Mouse (Mus musculus) embryo, embryonic 9.5 days (tissue): ENCODE measurements at regions not wholly inside any gene's neighbourhood (a gene's known extent, or its start where the extent isn't known, plus 50 kb on each side); places are given as distances from the start of the nearest gene placed in this dataset.
A peak's percentile ranks its signal among the peaks of the same experiment; 100 is the strongest.

Experiments used
- DNase-seq: peaks from one replicate; pipeline ENCODE4 v3.0.0-alpha.2; 2017; ENCODE audit errors: extremely low spot score

DNA sequence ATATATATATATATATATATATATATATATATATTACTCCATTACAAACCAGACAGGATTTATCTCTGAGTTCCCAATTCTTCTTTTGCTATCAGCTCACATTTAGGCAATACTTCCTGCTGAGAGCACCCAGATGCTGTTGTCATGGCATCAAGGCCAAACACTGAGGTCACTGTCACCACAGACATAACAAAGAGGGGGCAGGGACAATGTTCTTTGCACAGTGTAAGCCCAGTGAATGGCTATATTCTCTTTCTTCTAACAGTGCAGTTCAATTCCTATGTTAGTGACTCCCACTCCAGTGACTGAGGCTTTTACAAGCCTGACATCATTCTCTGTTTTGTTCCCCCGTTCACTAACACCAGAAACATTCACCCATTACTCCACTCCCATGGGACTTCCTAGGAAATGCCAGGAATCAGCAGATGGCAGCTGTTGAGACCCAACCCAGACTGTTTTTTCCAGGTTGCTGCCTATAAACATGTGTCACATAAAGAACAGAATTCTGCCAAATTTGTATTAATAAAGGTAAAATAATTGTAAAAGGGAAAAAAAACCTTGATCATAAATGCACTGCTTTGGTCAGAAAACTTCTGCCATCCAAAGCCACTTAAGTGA, 289.5 kb downstream of the Slc22a22 start:
- no peak for DNase-seq

DNA sequence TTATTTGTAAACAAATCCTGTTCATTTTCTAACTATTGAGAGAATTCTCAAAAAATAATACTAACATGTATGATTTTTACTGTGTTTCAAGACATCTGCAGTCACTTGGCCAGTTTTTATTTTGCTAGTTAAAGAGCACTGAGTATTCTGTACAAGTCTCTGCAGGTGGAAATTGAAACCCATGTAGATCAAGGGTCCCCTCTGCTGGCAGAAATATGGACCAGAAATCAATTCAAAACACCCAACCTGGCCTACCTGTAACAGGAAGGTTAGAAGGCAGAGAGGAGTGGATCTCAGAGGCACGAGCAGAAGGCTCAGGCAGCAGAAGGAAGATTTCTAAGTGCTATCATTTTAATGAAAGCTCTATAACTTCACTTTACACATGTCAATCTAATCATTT, 298.3 kb downstream of the Slc22a22 start:
- DNase-seq, result no peak

DNA sequence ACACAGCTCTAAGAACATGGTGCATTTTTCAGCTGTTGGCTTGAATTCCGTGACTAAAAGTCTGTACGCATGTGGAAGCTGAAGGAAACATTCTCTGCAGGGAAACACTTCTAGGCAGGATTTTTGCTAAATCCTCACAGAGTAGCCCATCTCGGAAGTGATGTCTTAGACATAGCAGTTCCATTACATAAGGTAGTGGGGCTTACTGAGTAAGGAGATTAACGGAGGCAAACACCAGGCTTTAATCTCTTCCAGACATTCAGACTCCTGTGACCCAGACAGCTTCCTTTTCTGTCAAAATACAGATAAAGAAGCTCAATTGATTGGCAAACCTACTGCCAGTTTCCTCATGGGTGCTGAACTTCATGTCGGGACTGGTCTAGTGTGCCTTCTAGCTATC, 304.7 kb downstream of the Slc22a22 start:
- DNase-seq, result peak; percentile 19

DNA sequence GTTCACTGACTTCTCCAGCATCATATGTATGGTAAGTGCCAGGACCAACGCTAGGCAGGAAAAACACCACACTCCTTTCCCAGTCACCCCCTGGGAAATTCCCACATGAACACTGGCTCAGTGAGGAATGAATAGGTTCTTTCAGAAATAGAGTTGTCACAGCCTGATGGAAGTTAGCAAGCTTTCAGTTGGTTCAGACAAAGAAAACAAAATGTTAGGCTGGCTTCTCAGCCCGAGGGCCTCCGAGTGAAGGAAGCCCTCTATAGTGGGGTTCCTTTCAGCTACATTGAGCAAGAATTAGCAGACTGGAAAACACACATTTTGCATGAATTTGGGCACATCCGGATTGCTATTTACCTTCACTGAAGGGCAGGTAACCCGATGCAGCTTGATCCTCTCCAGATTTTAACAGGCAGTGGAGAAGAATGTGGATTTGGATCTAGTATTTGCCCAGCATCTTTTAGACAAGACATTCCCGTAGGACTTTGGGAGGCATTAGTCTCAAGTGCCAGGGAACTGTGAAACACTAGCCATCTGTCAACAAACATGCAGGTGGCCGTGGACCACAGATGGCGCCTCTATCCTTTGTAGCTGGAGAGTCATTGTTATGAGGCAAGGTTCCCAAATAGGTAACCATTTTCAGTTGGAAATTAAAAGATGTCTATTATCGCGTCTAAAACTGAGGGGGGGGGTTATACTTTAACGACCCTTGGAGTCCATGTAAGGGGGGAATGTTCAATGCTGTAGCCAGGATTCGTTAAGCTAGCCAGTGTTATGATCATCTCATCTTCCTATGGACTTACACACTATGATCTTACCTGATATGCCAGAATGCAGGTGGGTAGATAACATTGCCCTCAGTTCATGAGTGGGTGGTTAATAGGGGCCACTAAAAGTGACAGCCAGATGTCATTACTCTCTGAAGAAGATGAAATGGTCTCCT, 314.8 kb downstream of the Slc22a22 start:
- peak; percentile 36 for DNase-seq

DNA sequence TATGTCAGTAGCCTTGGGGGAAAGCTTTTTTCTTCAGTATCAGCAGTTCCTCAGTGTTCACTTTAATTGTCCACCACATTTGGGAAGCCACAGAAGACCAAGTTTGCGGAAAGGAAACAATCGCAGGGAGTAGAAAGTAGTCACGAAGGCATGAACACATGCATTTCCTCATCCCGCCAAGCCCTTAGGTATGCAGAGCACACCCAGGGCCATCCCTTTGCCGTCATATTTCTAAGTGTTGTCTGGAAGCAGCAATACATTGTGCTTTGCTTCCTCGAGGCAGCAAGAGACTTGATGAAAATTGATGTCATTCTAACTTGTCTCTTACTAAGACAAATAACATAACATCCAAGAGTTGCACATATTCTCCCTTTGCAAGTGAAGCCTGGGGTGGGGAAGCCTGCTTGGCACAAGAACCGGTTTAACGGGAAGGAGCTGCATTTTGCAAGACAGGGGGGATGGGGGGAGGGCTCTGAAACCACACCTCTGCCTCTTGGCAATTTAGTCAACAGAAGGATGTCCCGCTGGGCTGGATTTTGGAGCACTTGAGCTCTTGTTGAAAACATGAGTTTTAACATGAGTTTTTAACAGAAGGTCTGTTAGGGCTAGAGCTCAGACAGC, 337.2 kb downstream of the Slc22a22 start:
- DNase-seq, result peak; percentile 45

- no peak for DNase-seq
Measured at GRCm38 (mm10) chr15:57104711-57105110, 372.7 kb downstream of the Slc22a22 start.

DNA sequence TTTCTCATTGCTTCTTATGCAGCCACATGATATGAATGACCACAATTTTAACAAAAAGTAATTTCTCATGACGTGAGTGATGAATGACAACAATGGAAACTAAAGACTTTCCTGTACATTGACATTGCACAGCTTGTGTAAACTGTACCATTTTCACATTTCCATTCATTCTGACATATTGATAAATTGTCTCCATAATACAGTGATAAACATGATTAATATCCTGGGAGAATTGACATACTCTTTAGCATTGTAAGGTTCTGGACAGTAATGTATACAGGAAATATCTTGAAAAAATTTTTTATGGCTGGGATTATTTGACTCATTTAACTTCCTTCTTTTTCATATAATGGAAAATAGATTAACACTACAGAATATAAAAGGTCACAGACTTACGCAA, 380.1 kb downstream of the Slc22a22 start:
- no peak for DNase-seq

DNA sequence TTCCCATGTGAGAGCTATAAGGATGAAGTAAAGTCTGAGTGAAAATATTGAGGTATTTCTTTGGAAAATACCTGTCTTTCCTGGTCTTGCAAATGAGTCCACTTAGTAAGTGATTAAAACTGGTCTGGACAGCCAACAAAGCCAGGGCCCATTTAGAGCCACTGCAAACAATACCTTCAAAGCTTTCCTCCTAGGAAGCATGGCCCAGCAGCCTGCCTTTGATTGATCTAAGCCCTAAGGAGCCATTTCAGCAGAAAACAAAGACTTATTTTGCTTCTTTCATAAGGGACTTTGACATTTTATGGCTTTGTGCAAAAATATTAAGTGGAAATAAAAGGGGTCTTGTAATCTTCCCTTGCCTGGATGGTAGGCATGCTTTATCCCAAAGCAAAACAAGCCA, 397.6 kb downstream of the Slc22a22 start:
- DNase-seq, result no peak

GRCm38 (mm10) chr15:57073776-57074175, 403.6 kb downstream of the Slc22a22 start:
- no peak for DNase-seq

GRCm38 (mm10) chr15:57061502-57061901, 415.9 kb downstream of the Slc22a22 start:
- DNase-seq, result no peak

- no peak for DNase-seq
Measured at GRCm38 (mm10) chr15:57059550-57060195, 417.8 kb downstream of the Slc22a22 start.

GRCm38 (mm10) chr15:57052287-57052686, 425.1 kb downstream of the Slc22a22 start:
- DNase-seq, result no peak

- no peak for DNase-seq
Measured at GRCm38 (mm10) chr15:57036806-57037566, 440.4 kb downstream of the Slc22a22 start.

DNA sequence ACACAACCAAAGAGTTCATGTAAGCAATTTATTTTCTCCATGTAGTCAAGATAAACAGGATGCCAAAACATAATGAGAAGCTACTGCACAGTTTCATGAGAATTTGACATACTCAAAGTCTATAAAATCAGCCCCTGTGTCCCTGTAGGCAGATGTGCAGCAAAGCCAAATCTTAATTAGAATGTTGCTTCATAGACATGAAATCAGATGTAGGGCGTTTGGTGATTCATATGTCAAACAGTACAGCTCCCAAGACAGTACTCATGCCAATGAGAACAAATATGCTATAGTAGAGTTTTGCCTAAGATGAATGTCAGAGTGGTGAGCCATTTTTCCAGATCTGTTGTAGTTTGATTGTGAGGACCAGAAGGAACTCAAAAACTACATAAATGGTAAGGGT, 444.4 kb downstream of the Slc22a22 start:
- DNase-seq, result no peak
